Mouse (Mus musculus): ENCODE data around the gene Tgfb1.

GRCm38 (mm10) chr7:25711731-25712197 lies 25.0 kb downstream of the Tgfb1 start:
- TF ChIP-seq CTCF (IDR thresholded peaks at IDR 0.05; ENCODE audit: extremely low read depth, insufficient read depth, insufficient read length, insufficient replicate concordance): no peak
- no peak for TF ChIP-seq POLR2A (IDR thresholded peaks at IDR 0.05; ENCODE audit: low read depth, low read length)

Data from spleen, adult 2 months (tissue).